Mouse (Mus musculus): ENCODE results near the gene Ldoc1.

The Ldoc1 gene

GRCm38 (mm10) chrX:61709302-61710033, at the start of gene Ldoc1:
Ldoc1 (plus strand) TSS chrX:61709497.
- peak; percentile 4 for DNase-seq (ENCODE audit: low spot score)

DNA sequence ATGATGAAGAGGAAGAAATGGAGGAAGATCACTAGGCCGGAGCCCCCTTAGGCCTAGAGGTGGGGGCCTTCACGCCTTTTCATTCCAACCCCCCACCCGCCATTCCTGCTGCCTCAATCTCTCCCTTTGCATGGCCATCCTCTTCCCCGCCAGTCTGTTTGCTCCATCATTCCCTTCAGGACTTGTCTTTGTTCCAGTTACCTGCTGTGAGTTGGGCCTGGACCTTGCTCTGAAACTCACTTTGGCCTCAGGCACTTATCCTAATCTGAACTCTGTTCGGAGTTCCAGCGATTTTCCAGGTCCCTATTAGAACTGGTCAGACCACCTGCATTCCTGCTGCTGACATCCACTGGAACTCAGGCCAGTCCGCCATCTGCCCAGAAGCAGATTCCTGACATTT, 834 bp downstream of the Ldoc1 start:
- no peak for DNase-seq (ENCODE audit: low spot score)

- peak; percentile 5 for DNase-seq (ENCODE audit: low spot score)
These were observed 13.2 kb downstream of the Ldoc1 start for GRCm38 (mm10) chrX:61722281-61723028.

DNA sequence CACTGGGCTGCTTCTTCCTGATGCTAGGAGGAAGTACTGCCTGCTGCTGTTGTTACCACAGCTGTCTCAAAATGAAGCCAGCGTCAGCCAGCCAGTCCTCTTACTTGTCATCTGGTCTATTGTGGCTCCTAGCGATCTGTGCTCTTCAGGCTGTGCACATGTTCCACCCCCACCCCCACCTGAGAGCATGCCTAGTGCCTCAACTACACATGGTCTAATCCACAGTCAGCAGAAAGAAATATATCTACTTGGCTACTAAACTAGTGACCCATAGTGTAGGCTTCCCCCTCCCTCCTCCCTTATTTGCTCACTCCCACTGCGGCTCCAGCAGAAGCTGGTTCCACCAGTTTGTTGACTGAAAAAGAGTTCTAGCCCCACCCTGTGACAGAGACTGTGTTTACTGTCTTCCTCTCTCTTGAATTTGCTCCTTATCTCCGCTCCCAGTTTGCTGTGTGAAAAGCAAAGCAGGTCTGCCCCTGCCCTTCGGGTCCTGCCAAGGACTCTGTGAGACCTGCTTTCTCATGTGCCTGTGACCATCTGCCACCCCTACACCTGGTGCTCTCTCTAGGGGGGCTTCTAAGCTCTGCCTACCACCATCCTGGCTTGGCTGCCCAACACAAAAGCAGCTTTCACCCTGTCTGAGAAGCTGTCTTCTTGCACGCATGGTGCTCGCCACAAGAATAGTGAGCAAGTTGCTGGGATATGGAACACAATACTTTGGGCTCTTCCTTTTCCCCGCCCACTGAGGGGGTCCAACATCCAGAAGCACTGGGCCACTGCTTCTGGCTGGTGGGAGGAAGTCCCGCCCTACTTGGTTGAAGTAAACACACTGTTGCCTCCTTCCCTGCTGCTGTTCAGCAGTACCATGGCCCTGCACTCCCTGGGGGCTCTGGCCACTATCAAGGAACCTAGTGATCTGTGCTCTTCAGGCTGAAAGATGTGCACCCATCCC, 14.0 kb downstream of the Ldoc1 start:
- DNase-seq (ENCODE audit: low spot score) = peak; percentile 7

DNA sequence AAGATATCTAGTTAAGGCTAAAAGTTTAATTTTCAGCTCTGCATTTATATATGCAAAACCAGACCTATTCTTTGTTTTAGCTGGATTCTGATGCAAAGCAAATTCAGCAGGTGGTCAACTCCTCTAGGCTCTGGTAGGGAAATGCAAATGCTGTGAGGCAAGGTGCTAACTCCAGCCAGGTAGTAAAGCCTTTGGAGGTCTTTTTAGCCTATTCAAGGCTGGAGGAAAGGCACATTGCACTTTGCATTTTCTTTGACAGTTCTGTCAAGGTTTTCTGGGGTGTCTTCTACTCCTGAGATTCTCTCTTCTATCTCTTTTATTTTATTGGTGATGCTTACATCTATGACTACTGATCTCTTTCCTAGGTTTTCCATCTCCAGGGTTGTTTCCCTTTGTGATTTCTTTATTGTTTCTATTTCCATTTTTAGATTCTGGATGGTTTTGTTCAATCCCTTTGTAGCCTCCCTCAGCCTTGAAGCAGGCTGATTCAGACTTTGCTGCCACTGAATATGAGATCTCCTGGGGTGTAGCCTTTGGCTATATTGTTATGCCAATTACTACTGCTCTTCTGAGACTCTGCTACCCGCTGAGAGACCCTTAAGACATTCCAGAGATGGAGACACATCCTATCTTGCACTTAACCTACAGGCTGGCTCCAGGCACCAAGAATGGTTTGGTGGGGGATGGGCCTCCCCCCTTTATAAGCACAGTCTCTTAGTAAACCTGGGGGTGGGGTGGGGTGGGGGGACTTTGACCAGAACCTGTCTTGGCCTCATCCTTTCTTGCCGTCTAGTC, 18.4 kb downstream of the Ldoc1 start:
- no peak for DNase-seq (ENCODE audit: low spot score)

Measured in retina, embryonic 14.5 days (tissue).